Mouse (Mus musculus) left cerebral cortex, adult 11 months (tissue): ENCODE measurements around the gene Naa50.
A peak's percentile ranks its signal among the peaks of the same experiment; 100 is the strongest.

ENCODE experiments used
- DNase-seq: peaks from one replicate; pipeline ENCODE4 v3.0.0; 2022; ENCODE audit warnings: low spot score

The Naa50 gene

GRCm38 (mm10) chr16:44139536-44140185 lies at the start of gene Naa50, which contains the start of gene Atp6v1a:
Gene Naa50 (plus strand): TSS chr16:44139830.
Gene Atp6v1a (minus strand): TSS chr16:44139705.
- DNase-seq = peak; percentile 85

DNA sequence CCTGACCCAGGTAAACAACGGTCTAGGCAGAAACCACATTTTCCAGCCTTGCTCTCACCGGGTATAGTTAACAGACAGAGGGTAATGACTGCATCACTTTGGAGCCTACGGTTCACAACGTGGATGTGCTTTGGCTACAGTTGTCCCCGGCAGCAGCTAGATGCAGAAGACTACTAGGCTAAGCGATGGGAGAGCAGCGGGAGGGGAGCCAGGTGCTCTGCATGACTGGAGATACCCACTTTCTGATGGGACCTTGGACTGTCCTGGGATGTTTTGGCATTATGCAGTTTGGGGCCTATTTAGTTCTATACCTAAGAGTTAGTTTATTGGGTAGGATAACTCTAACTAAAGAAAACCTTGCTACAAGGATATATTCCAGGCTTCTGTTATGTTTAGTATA lies 40.3 kb upstream of the Naa50 start:
- DNase-seq = no peak

DNA sequence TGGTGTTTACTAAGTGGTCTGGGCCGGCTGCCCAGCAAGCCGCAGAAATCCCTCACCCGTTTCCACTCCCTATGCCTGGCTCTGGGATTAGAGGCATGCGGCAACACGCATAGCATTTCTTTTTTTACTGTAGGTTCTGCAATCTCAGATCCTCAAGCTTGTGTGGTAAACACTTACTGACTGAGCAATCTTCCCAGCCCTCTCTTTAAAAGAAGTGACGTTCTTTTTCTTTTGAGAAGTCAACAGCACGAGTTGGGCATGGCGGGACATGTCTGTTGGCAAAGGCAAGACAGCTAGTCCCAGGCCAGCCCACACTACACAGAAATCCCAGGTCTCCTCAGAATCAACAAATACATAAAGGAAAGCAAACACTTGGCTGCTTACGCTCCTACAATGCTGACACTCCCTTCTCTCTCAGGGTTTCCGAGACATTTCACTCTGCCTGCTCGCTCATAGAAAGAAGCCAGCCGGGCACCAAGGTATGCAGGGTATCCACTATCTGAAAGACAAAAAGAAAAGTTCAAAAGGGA lies 38.4 kb upstream of the Naa50 start:
- no peak for DNase-seq

- DNase-seq = no peak
These were observed 36.7 kb upstream of the Naa50 start for GRCm38 (mm10) chr16:44102925-44103324.

DNA sequence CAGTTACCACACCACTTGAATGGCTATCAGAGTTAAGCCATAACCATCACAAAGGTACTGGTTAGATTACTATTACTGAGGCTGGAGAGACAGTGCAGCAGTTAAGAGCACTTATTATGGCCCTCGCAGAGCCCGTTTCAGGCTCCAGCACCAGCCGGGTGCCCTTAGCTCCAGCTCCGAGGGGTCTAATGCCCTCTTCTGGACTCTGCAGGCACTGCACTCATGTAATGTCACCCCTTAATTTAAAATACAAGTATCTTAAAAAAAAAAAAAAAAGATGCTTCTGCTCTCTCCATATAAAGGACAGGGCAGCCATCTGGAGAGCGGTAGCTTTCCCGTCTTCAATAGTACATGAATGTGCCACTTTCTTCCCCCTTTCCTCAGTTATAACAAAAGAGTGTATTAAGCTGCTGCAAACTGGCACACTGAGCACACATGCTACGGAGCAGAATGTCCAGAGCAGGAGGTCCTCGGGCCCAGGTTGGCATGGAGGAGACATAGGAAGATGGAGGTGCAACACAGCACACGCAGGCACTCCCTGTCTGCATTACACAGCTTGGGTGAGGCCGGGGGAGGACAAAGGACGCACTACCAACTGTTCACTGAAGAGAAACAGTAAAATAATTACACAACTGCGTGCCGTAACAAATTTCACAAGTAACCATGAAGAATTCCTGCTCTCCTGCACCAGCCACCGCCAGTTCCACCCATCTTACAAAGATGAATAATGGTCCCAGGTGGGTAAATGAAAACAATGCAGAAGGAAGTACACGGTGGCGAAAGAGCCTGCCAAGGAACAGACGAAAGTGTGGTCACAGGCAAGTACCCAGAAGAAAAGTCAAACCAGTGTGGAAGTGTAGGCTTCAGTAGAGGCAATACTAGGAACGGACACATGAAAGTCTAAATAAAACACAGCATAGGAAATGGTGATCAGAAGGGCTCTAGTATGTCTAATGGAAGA lies 35.5 kb upstream of the Naa50 start:
- DNase-seq = no peak

DNA sequence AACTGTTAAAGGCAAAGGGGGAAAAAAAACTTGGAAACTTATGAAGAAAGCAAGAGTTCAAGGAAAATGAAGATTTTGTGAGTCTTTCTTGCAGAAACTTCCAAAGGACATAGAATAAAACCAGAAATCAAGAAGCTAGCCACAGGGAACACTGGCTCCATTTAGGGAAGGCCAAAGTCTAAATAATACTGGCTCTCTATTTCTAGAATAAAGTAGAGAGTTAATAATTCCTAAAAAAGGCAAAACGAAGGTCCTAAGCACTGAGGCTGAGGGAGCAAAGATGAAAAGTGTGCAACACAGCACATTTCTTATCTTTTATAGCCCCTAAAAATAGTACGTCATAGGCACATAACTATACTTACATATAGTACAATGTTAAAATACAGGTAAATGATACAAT lies 34.4 kb upstream of the Naa50 start:
- no peak for DNase-seq

GRCm38 (mm10) chr16:44109002-44109401 lies 30.6 kb upstream of the Naa50 start:
- no peak for DNase-seq

DNA sequence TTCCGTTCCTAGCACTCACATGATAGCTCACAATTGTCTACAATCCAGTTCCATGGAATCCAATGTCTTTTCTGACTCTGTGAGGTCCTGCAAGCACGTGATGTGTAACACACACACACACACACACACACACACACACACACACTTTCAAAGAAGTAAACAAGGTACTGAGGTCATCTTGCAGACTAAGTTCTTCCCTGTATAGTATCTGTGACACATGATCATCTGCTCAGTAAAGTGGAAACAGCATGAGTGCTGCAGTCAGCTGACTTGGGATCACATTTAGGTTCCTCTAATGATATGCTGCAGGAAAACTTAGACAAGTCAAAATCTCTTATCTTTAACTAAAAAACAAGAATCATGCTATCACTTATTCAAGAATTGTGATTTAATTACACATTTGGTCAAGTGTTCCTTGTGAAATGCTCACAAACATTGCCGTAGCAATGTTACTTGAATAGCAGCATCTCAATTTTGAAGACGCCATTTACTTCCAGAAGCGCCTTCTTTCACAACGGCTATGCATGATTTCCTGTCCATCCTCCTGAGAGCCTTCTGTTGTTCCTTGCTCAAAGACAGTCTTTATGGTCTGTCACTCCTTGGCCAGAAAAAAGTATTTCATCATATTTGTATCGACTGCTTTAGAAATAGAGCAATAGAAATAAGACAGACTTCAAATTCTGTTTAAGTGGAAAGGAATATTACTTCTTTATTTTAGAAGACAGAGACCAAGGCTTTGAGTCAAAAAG lies 19.7 kb upstream of the Naa50 start:
- DNase-seq = no peak

- no peak for DNase-seq
These were observed 17.5 kb upstream of the Naa50 start for GRCm38 (mm10) chr16:44122122-44122521.

DNA sequence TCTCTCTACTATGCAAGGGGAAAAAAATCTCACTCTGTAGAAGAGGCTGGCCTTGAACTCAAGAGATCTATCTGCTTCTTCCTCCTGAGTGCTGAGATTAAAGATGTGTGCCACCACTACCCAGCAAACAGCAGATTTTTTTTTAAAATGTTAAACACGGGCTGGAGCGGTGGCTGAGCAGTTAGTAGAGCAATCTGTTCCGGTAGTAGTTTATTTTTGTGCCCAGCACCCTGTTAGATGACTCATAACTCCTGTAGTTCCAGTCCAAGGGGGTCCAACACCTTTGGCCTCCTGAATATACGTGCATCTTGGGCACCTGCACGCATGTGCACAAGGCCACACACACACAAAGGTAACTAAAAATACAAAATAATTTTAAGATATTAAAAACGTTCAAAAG lies 17.1 kb upstream of the Naa50 start:
- no peak for DNase-seq

DNA sequence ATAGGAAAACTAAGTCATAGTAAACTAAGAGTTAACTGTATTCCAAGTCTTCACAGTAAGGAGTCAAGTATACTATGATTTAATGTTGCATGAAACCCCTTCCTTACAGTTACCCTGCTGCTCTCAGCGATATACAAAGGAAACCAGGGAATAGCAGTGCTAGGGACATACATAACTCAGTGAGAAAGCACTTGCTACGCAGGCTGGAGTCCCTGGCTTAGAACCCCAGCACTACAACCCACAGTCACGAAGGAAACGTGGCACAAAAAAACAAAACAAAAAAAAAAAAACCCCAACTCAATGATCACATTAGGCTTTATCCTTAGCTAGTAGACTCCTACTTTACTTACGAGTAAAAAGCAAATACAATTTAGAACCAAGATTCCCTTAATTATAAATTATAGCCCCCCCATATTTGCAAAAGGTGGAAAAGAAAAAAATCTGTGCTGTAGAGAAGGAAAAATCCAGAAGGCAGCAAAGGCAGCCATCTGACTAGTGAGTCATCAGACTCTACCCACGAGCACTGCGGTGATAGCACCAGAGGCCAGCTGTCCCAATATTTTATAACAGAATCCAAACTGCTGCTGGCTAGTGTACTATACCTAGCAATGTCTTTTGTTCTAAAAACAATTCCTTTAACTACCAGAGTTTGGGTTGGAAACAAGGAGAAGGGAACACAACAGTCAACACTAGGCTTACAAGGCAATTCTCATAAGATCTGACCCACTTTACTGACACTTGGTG lies 16.5 kb upstream of the Naa50 start:
- DNase-seq = no peak

- DNase-seq = no peak
These were observed 15.8 kb upstream of the Naa50 start for GRCm38 (mm10) chr16:44123786-44124185.

DNA sequence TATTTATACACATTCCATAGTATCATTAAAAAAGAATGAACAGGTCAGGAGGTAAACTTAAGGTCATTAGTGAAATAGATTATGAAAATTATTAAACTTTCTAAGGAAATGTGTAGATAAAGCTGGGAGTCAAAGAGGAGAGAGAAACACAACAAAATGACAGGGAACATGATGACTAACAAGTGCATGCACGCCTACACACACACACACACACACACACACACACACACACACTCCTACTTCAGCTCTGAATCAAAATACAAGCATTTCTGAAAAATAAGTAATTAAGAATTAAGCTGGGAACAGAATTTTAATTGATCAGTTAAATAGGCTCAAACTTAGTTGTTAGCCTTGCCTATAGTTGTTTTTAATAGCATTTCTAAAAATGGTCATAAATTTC lies 14.9 kb upstream of the Naa50 start:
- DNase-seq = no peak

- no peak for DNase-seq
These were observed 14.2 kb upstream of the Naa50 start for GRCm38 (mm10) chr16:44125436-44125835.

DNA sequence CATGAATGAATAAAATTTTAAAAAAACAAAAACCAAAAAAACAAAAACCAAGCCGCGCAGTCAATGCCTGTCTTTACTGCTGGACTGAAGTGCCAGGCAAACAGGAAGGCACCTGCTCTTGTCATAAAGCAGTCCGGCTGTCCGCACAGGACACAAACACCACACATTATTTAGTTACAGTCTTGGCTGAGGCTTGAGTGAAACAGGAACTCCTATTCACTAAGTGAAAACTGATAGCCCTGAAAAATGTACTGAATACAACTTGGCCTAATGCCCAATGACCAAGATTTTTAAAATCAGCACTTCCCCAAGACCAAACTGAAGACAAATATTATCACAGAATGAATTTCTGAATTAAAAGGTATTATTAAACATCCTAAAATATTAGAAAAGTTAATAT lies 13.2 kb upstream of the Naa50 start:
- DNase-seq = no peak

DNA sequence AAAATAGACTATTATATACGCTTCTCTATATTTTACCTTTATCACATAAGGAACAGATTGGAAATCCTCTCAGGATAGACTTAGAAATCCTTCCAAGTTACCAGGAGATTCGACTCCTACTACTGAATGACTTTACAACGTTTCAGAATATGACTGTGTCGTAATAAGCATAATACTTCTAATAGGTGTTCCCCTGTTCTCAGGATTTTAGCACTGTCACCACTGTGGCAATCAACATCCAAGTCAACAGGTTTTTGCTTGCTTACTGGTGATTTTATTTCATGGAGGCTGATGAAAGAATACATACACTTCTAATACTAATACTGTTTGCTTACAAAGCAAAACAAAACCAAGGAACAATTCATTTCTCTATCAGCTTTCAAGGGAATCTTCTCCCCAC lies 7.3 kb upstream of the Naa50 start:
- DNase-seq = no peak

DNA sequence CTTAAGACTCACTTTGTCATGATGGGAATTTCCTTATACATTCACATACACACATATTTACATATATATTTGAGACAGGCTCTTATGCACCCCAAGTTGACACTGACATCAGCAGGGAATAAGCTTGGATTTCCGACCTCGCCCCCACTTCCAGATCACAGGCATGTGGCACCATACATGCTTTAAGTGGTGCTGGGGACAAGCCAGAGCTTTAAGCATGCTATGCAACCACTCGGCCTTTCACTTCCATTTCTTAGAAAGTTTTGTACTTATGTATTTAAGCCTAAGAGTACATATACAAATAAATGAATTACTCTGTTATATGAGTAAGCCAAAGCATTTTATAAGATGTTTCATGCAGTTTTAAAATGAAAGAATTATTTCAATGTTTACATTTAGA lies 6.4 kb upstream of the Naa50 start:
- DNase-seq = no peak

GRCm38 (mm10) chr16:44136511-44137021 lies 3.1 kb upstream of the Naa50 start:
- no peak for DNase-seq

DNA sequence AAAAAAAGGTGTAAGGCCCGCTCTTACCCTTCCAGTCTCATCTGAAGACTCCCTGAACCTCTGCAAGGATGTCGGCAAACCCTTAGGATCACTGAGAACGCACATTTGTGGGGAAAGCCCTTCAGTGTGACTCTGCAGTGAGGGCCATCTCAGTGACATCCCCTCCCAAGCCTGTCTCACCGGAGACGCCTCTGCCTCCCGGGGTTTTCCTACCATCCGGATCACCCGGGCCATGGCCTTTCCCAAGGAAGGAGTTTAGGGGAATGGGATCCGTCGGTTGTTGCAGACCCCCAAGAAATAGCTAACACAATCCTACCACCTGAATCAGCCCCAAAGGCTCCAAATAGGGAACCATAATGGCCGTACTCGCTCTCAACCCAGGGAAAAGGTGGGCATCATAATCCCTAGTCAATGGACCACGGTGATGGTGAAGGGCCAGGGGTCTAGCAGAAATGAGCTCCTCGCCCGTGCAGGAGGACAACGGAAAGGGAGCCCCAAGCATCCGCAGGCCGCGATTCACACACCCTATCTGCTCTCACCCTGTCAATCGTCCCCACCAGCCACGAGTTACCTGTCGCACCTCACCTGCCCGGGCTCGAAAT lies 1.2 kb upstream of the Naa50 start:
- DNase-seq = no peak

DNA sequence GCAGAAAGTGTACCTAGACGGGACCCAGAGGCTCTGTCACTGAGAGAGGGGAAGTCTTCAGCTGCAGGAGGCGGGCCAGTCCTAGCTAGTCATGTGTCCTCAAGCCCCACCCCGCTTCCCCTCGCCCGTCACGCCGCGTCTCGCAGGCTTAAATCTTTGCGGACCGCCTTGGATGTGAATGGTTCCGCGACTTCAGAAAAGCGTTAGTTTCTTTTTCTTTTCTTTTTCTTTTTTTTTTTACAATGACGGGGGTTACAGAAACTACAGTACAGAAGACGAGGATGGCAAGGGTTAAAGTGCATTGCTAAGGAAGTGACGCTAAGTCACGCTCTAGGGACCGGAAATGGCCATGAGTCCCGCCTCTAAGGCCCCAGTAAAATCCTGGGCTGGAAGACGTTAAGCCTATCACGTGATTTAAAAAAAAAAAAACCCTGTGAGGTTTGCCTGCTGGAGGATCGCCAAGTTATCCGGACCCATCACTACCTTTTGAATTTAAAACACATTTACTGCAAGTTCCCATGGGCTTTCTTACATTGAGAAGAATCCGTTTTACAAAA lies 573 bp upstream of the Naa50 start:
- DNase-seq = peak; percentile 91
